Mouse (Mus musculus) C2C12 (cell line): ENCODE measurements at regions not wholly inside any gene's neighbourhood (a gene's known extent, or its start where the extent isn't known, plus 50 kb on each side); places are given as distances from the start of the nearest gene placed in this dataset.

Experiments
- H3K27me3 ChIP-seq: one replicate; pipeline ENCODE4 v1.6.1; 2011; ENCODE audit not compliant: control insufficient read depth, insufficient read depth, insufficient read length
- H3K36me3 ChIP-seq: one replicate; pipeline ENCODE4 v1.6.1; 2011; ENCODE audit not compliant: control insufficient read depth, insufficient read depth
- H3K4me3 ChIP-seq: one replicate; pipeline ENCODE4 v1.5.1; 2011; ENCODE audit warnings: mild to moderate bottlenecking, control low read depth; ENCODE audit not compliant: poor library complexity, insufficient read depth, severe bottlenecking
- H3K79me2 ChIP-seq: one replicate; pipeline ENCODE4 v1.6.1; 2011; ENCODE audit not compliant: control insufficient read depth, insufficient read depth
- H3K79me3 ChIP-seq: one replicate; pipeline ENCODE4 v1.6.1; 2011; ENCODE audit warnings: low read depth, control low read depth
- H3ac ChIP-seq: one replicate; pipeline ENCODE3; 2011; ENCODE audit warnings: low read depth; ENCODE audit not compliant: control insufficient read depth, insufficient read length
- CEBPB ChIP-seq: IDR thresholded peaks from one replicate; pipeline ENCODE4 v1.6.1; 2011; ENCODE audit warnings: low read depth, mild to moderate bottlenecking, control low read depth, moderate library complexity
- CTCF ChIP-seq: IDR thresholded peaks from one replicate; pipeline ENCODE4 v1.5.1; 2011; ENCODE audit not compliant: control insufficient read depth, insufficient read depth, insufficient read length
- FOSL1 ChIP-seq: IDR thresholded peaks from one replicate; pipeline ENCODE4 v1.8.0; 2011; ENCODE audit warnings: mild to moderate bottlenecking, low read length; ENCODE audit not compliant: poor library complexity, insufficient read depth, severe bottlenecking
- MAX ChIP-seq: IDR thresholded peaks from one replicate; pipeline ENCODE4 v1.6.1; 2011; ENCODE audit warnings: mild to moderate bottlenecking, control low read depth
- MYOD1 ChIP-seq: IDR thresholded peaks from one replicate; pipeline ENCODE4 v1.6.1; 2011; ENCODE audit warnings: low read depth; ENCODE audit not compliant: control insufficient read depth, insufficient read length
- MYOG ChIP-seq: IDR thresholded peaks from one replicate; pipeline ENCODE4 v1.6.1; 2011; ENCODE audit not compliant: control insufficient read depth, insufficient read length; ENCODE audit errors: extremely low read depth
- USF1 ChIP-seq: IDR thresholded peaks from one replicate; pipeline ENCODE4 v1.6.1; 2011; ENCODE audit warnings: low read depth, mild to moderate bottlenecking, control low read depth, moderate library complexity

DNA sequence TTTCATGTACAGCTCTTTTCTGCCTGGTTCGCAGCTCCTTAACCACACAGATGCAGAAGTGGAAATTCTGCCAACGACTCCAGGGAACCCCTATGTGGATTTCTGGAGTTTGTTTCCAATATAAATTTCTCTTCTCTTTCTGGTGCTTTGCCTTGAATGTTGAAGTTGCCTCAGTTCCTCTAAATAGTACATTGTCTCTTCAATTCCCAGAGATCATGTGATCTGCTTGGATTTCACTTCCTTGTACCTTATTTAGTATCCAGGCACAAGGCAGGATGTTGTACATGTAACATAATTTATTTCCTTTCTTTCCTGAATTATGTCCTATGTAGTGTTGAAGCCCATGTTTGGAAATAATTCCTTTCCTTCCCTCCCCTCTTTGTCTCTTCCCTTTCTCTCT lies 123.7 kb downstream of the Qpct start:
- Histone ChIP-seq H3K27me3 (no peaks in the 10 kb centered on the region), H3K79me2 (no peaks in the 10 kb centered on the region), H3K36me3 (no peaks in the 10 kb centered on the region), H3K4me3 (no peak overlapping the region), H3K79me3 (no peaks in the 10 kb centered on the region), H3ac (no peak overlapping the region)
- TF ChIP-seq MAX, result no peak
- no peak for TF ChIP-seq MYOD1
- TF ChIP-seq FOSL1, result no peak
- no peak for TF ChIP-seq CTCF
- no peak for TF ChIP-seq USF1
- TF ChIP-seq MYOG, result no peak
- TF ChIP-seq CEBPB, result no peak

DNA sequence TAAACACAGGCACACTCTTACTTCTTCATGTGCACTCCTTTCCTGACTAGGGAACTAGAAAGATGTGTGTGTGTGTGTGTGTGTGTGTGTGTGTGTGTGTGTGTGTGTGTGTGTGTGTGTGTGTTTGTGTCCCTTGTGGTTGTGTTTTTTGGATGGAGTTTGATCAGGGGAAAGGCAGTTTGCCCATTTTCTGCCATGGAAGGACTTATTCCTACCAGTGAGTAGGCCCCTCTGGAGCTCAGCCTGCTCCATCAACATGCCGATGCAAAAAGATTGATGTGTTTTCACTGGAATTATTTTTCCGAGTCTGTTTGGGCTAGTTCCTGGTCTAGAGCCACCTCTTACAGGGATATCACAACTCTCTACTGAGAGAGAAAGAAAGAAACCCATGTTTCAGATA lies 120.6 kb downstream of the Qpct start:
- TF ChIP-seq MYOG (no peak), MYOD1 (no peak), CEBPB (no peak), MAX (no peak), USF1 (no peak), CTCF (no peak), FOSL1 (no peak)
- Histone ChIP-seq H3K79me3 (no peaks in the 10 kb centered on the region), H3K36me3 (no peaks in the 10 kb centered on the region), H3K79me2 (no peaks in the 10 kb centered on the region), H3K4me3 (no peak overlapping the region), H3ac (no peak overlapping the region), H3K27me3 (no peaks in the 10 kb centered on the region)

DNA sequence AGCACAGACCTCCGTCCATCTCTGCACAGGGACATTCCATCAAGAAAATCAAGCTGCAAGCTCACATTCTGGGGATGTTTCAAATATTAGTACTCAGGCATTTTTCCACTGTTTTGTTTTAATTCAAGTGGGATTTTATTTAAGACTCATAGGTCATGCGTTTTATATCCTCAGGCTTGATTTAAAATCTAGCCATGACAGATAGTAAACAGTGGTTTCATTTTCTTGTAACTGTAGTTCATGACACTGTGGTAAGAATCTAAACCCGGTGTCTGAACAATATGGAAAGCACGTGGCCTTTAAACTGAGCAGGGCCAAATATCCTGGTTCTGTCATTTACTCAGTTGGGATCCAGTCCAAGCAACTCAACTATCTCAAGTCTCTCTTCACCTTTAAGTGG lies 119.0 kb downstream of the Qpct start:
- Histone ChIP-seq H3K4me3 (no peak overlapping the region), H3K27me3 (no peaks in the 10 kb centered on the region), H3K36me3 (no peaks in the 10 kb centered on the region), H3ac (no peak overlapping the region), H3K79me2 (no peaks in the 10 kb centered on the region), H3K79me3 (no peaks in the 10 kb centered on the region)
- TF ChIP-seq MYOD1 (no peak), CEBPB (no peak), CTCF (no peak), MAX (no peak), MYOG (no peak), FOSL1 (no peak), USF1 (no peak)

DNA sequence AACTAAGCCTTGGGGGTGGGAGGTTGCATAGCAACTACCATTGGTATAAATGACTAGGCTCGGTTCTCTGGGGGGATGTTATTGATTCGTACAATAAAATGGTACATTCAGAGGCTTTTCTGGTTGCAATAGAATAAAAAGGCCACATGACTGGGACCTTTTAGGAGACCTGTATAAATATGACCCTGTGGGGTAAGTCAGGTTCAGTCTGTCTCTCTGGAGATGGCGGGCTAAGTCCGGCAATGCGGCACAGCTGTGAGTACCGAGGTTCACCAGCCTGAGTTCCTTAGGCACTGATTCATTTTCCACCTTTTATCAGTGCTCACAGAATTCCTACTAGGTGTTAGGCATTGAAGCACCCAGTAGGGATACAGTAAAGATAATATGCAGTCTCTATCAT lies 115.5 kb downstream of the Qpct start:
- H3K27me3 ChIP-seq, result no peaks in the 10 kb centered on the region

DNA sequence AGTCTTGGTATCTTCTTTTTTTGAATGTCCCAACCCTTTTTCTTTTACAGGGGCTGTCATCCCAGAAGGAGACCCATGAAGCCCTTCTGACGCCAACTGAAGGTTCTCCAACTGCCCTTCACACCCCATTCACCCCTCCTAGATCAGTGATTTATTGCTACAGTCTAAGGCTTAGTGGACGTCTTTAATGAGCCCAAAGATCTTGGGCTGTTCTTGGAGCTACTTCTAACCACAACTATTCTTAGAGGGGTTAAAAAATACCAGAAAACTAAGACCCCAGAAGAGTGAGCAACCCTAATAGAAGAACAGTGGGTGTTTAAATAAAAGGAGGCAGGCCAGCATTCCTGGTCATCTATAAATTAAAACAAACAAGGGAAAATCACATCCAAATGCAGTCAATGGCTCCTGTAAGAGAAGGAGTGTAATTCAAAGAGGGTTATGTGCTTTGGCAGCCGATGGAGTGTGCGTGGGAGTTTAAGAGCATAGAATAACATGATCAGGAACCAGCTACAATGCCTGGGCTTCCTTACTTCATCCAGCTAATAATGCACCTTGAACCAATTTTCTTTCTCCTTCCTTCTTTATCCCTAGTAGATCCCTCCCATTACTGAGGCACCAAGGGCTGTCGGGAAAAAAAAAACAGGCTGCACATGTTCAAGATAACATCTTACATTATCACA lies 113.3 kb downstream of the Qpct start:
- no peak for TF ChIP-seq CTCF
- no peak for TF ChIP-seq MAX
- TF ChIP-seq MYOG, result no peak
- TF ChIP-seq USF1, result no peak
- no peak for TF ChIP-seq FOSL1
- no peak for TF ChIP-seq MYOD1
- no peak overlapping the region for H3ac ChIP-seq
- H3K79me3 ChIP-seq, result no peaks in the 10 kb centered on the region
- no peaks in the 10 kb centered on the region for H3K36me3 ChIP-seq
- H3K79me2 ChIP-seq, result no peaks in the 10 kb centered on the region
- H3K4me3 ChIP-seq, result no peak overlapping the region
- no peaks in the 10 kb centered on the region for H3K27me3 ChIP-seq

More for the DNA sequence above, 115.5 kb downstream of the Qpct start:
- TF ChIP-seq MYOD1 (no peak), MAX (no peak), CTCF (no peak), USF1 (no peak), FOSL1 (no peak), MYOG (no peak), CEBPB (no peak)
- no peaks in the 10 kb centered on the region for H3K36me3 ChIP-seq
- no peak overlapping the region for H3K4me3 ChIP-seq
- no peaks in the 10 kb centered on the region for H3K79me3 ChIP-seq
- no peak overlapping the region for H3ac ChIP-seq
- H3K79me2 ChIP-seq, result no peaks in the 10 kb centered on the region

DNA sequence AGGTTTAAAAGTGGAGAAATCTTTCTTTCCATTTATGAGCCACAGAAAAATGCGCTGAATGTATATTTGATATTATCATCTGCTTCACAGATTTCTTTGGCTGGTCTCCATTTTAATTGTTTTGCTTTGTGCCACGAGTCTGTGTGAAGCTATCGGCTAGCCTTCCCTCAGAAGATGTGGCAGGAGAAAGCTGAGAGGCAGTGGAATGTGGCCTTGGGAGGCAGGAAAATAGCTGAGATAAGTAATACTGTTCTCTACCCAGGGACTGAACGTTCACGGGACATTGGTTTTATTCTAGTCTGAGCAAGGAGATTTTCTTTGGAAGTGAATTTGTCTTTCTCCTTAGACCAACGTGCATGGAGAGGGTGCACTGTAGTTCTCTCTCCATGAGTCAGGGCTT lies 112.3 kb downstream of the Qpct start:
- H3K79me2 ChIP-seq, result no peaks in the 10 kb centered on the region
- no peaks in the 10 kb centered on the region for H3K36me3 ChIP-seq
- no peaks in the 10 kb centered on the region for H3K27me3 ChIP-seq
- no peaks in the 10 kb centered on the region for H3K79me3 ChIP-seq
- H3ac ChIP-seq, result no peak overlapping the region
- no peak for TF ChIP-seq CEBPB
- no peak for TF ChIP-seq CTCF
- TF ChIP-seq FOSL1, result no peak
- TF ChIP-seq MYOD1, result no peak
- no peak for TF ChIP-seq USF1
- no peak for TF ChIP-seq MYOG
- no peak for TF ChIP-seq MAX
- H3K4me3 ChIP-seq, result no peak overlapping the region
